Mouse (Mus musculus) monocyte, adult 2 months (primary cell): ENCODE measurements around the gene Tert.

Experiments
- DNase-seq, 2 experiments: peaks; one replicate each; pipeline ENCODE4 v3.0.0; 2022; ENCODE audit warnings: low spot score in 2 of 2, low read depth in 1 of 2

The Tert gene

DNA sequence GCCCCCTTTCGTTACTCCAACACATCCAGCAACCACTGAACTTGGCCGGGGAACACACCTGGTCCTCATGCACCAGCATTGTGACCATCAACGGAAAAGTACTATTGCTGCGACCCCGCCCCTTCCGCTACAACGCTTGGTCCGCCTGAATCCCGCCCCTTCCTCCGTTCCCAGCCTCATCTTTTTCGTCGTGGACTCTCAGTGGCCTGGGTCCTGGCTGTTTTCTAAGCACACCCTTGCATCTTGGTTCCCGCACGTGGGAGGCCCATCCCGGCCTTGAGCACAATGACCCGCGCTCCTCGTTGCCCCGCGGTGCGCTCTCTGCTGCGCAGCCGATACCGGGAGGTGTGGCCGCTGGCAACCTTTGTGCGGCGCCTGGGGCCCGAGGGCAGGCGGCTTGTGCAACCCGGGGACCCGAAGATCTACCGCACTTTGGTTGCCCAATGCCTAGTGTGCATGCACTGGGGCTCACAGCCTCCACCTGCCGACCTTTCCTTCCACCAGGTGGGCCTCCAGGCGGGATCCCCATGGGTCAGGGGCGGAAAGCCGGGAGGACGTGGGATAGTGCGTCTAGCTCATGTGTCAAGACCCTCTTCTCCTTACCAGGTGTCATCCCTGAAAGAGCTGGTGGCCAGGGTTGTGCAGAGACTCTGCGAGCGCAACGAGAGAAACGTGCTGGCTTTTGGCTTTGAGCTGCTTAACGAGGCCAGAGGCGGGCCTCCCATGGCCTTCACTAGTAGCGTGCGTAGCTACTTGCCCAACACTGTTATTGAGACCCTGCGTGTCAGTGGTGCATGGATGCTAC is at the start of gene Tert:
Gene Tert, plus strand, starts transcription at position 167 of the 805 bp plus-strand sequence.
- DNase-seq, result no peak

DNA sequence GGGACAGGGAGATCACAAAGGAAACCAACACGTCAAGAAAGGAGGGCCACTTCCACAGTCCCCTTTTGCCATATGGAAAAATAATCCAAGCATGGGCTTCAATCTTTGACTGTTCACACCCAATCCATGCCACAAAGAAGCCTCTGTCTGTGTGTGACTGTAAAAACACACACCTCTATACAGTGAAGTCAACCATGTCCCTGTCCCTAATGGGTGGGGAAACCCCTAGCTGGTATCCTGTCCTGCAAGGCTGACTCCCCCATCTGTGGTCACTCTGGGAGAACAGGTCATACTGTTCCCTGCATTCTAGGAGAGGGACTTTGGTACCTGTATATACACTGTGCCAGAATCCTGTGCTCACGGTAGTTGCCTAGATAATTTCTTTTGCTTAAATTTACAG is 49.4 kb upstream of the Tert start:
- DNase-seq, result no peak

DNA sequence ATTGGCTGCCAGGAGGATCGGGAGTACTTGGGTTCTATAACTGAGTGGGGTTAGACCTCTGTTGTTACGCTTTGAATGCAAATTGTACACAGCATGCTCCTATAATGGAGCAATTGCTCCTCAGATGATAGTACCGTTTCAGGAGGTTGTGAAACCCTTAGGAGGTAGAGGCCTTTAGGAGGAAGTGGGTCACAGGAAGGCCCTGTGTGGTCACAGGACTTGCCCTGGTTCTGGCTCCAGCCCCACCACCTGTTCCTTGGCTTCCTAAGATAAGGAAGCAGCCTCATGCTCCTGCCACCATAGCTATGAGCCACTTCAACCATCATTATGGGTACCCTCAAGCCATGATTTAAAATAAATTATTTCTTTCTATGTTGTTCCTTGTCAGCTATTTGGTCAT is 35.2 kb upstream of the Tert start:
- no peak for DNase-seq

- DNase-seq, result no peak
Measured at GRCm38 (mm10) chr13:73592546-73592945, 34.2 kb upstream of the Tert start.

DNA sequence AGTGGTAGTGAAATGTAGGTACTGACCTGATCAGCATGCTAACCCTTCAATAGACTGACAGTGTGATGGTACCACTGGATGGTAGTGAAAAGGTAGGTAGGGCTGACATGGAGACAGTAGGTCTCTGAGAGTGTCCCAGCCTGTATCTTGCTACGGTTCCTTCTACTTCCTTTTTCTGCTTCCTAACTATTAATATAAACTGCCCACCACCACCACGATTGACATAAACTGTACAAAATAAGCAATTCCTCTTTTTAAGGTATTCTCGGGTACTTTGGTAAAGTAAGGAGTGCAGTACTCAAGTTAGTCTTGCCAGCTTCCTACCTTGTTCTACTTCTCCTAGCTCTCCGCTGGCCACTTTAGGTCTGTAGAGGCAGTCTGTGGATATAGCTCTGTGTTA is 30.4 kb upstream of the Tert start:
- no peak for DNase-seq

DNA sequence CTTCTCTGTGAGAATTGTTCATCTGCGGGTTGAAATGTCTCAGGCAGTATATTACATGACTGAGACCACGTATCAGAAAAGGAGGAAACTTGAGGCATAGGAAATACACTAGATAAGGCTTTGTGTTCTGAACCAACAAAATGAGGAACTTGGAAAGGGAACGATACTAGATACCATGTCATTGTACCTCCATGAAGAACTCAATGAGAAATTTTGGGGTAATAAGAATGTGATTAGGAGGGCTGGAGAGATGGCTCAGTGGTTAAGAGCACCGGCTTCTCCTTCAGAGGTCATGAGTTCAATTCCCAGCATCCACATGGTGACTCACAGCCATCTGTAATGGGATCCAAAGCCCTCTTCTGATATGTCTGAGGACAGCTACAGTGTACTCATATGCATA is 26.5 kb upstream of the Tert start:
- no peak for DNase-seq

DNA sequence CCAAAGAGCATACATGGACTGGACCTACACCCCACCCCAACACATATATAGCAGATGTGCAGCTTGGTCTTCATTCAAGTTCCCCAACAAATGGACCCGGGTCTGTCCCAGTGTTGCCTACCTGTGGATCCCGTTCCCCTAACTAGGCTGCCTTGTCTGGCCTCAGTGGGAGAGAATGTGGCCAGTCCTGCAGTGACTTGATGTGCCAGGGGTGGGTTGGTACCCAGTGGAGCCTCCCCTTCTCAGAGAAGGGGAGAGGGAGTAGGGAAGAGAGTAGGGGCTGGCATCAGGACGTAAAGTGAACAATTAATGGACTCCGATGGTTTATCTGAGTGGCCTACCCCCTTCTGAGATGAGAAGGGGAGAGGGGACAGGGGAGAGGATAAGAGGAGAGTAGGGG is 23.7 kb upstream of the Tert start:
- DNase-seq, result no peak

DNA sequence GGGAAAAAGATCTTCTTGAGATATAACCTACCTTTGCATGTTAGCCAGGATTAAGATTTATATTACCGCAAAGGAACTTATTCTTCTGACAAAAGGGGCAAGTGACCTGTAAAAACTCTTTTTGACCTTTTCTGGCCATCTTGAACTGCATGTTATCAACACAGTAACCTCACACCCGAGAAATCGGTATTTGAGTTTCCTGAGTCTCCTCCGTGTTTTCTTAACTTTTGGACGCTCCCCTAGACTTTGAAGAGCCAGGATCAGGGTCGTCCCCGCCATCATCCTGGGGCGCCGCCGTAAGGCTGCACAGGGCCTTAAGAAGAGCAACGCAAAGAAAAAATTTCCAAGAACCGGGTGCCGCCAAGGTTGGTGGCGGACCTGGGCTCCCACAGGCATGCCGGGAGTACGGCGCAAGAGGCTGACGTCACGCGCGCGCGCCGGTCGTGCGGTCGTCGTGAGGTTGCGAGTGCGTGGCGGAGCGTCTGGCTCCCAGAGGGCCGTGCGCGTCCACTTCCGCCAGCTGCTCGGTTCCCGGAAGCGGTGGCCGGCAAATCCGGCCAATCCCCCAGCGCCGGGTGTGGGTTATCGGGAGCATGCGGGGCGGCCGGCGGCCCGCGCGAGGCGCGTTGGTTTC is 23.1 kb upstream of the Tert start, which contains the start of gene Clptm1l:
Gene Clptm1l, plus strand, starts transcription at position 485 of the 634 bp plus-strand sequence.
- peak; percentile 89 to 91 for DNase-seq

- no peak for DNase-seq
Measured at GRCm38 (mm10) chr13:73604156-73604957, 22.4 kb upstream of the Tert start.

DNA sequence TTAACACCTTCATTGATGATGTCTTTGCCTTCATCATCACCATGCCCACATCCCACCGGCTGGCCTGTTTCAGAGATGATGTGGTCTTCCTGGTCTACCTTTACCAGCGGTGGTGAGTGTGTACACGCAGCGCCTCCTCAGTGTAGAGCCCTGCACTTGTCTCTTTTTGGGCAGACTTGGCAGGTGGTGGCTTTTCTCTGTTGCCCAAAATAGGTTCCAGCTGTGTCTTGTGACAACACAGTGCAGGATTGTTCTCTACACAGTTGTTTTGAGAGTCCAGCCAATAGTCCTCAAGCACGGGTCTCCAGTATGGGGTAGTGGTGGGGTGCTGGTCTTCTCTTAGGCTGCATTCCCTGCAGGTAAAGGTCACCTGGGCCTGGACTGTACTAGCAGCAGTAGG is 8.3 kb upstream of the Tert start:
- DNase-seq, result no peak

- no peak for DNase-seq
Measured at GRCm38 (mm10) chr13:73620637-73621036, 6.1 kb upstream of the Tert start.

- no peak for DNase-seq
Measured at GRCm38 (mm10) chr13:73626410-73626744, 334 bp upstream of the Tert start.

- no peak for DNase-seq
Measured at GRCm38 (mm10) chr13:73628586-73629113, 1.9 kb downstream of the Tert start.

DNA sequence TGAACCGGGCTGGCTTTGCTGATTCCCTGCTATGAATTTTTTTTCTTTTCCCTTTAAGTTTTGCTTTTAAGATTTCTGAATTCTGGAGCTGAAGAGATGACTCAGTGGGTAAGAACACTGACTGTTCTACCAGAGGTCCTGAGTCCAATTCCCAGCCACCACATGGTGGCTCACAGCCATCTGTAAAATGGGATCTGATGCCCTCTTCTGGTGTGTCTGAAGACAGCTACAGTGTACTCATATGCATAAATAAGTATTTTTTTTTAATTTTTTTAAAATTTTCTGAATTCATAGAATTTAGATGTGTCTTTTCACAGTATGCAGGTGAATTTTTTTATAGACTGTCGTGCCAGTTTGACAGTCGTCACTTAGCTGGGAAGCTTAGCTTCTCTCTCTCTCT is 5.1 kb downstream of the Tert start:
- no peak for DNase-seq

GRCm38 (mm10) chr13:73637826-73638225 is 11.1 kb downstream of the Tert start:
- DNase-seq, result no peak

- no peak for DNase-seq
Measured at GRCm38 (mm10) chr13:73641296-73641695, 14.6 kb downstream of the Tert start.

DNA sequence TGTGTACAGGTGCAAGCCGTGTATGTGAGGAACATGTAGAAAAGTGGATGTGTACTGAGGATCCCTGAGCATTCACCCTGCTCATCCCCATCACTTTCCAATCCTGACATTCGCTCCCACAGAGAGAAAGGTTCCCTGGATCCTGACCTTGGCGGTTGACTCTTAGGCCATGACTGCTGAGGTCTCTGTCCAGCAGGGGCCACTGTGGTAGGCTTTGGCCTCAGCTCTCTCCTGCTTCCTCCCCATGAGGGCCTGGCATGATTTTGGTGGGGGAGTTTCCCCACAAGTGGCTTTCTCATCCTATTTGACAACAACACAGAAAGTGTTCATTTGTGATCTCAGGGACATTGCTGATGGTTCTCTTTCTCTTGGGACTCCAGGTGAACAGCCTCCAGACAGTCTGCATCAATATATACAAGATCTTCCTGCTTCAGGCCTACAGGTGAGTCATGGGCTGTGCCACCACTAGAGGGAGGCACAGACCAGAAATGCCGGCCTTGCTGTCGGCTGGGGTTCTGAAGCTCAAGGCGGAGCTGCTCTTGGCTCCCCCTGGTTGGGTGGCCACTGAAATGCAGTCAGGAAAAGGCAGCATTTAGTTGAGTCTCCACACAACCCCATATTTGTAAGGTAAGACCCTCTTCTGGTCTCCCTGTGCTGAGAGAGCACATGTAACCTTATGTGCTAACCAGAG is 19.8 kb downstream of the Tert start:
- DNase-seq, result no peak

DNA sequence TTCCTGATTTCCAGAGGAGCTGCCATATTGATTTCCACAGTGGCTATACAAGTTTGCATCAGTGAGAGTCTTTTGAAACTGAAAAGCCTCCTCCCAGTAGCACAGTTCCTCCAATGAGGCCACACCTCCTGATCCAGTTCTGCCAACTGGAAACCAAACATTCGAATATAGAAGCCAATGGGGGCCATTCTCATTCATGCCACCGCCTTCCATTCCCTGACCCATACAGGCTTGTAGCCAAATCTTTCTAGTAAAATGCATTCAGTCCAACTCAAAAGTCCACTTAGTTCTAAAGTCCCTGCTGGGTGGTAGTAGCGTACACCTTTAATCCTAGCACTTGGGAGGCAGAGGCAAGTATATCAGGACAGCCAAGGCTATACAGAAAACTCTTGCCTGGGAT is 26.6 kb downstream of the Tert start:
- no peak for DNase-seq

GRCm38 (mm10) chr13:73654976-73655375 is 28.3 kb downstream of the Tert start:
- DNase-seq, result no peak

DNA sequence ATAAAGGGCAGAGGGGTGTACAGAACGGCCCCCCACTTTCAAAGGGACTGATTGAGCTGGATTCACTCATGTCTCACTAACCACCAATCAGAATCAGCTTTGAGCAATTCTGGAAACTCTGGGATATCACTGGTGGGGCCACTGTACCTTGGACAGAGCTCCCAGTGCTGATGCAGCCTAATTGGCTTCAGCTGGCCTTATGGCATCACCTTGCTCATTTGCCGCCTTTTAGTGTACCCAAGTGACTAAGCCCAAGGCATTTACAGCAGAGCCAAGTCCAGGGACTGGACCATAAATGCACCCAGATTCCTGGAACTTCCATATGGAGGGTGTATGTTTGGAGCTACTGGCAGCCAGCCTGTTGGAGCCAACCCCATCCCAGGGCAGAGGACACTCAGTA is 32.2 kb downstream of the Tert start:
- no peak for DNase-seq

- DNase-seq, result no peak
Measured at GRCm38 (mm10) chr13:73660163-73660695, 33.5 kb downstream of the Tert start.
